Mouse (Mus musculus) lung, postnatal 10 days (tissue): Measurements from ENCODE around the gene L3hypdh.
"Not testable (repeated sequence)": the region's sequence is repeated elsewhere in the genome, so short reads cannot be mapped to it uniquely, and the experiment has no call there.

Experiments used
- DNase-seq: peaks from one replicate; pipeline ENCODE4 v3.0.0; 2021

Gene L3hypdh

GRCm38 (mm10) chr12:72053303-72053702 is 31.9 kb downstream of the L3hypdh start:
- DNase-seq, result peak; percentile 51

- DNase-seq, result no peak
These were observed 32.7 kb downstream of the L3hypdh start for GRCm38 (mm10) chr12:72052571-72052970.

- DNase-seq, result no peak
These were observed 34.4 kb downstream of the L3hypdh start for GRCm38 (mm10) chr12:72050821-72051220.

- not testable (repeated sequence) for DNase-seq
These were observed 35.1 kb downstream of the L3hypdh start for GRCm38 (mm10) chr12:72050156-72050555.

- no peak for DNase-seq
These were observed 37.7 kb downstream of the L3hypdh start for GRCm38 (mm10) chr12:72047513-72047912.

- no peak for DNase-seq
These were observed 44.0 kb downstream of the L3hypdh start for GRCm38 (mm10) chr12:72041238-72041637.

GRCm38 (mm10) chr12:72039501-72039900 is 45.7 kb downstream of the L3hypdh start:
- DNase-seq, result no peak

- DNase-seq, result no peak
These were observed 46.4 kb downstream of the L3hypdh start for GRCm38 (mm10) chr12:72038866-72039265.

- DNase-seq, result no peak
These were observed 48.2 kb downstream of the L3hypdh start for GRCm38 (mm10) chr12:72037049-72037448.

GRCm38 (mm10) chr12:72036097-72036661 is 49.1 kb downstream of the L3hypdh start:
- no peak for DNase-seq

GRCm38 (mm10) chr12:72031794-72032193 is 53.4 kb downstream of the L3hypdh start:
- peak; percentile 34 for DNase-seq

GRCm38 (mm10) chr12:72031171-72031570 is 54.1 kb downstream of the L3hypdh start:
- peak; percentile 21 for DNase-seq

GRCm38 (mm10) chr12:72025275-72025795 is 59.9 kb downstream of the L3hypdh start:
- DNase-seq, result no peak

GRCm38 (mm10) chr12:72023572-72023971 is 61.7 kb downstream of the L3hypdh start:
- no peak for DNase-seq
